Mouse (Mus musculus): ENCODE measurements around the gene Myo1e. TPM values are rescaled to one million over a fixed set of nuclear protein-coding genes. Genes with fewer than 3 reads are reported as not detected.

Myo1e gene
- polyA plus RNA-seq, 1 experiment from 2014 or later = 5.3 TPM

DNA sequence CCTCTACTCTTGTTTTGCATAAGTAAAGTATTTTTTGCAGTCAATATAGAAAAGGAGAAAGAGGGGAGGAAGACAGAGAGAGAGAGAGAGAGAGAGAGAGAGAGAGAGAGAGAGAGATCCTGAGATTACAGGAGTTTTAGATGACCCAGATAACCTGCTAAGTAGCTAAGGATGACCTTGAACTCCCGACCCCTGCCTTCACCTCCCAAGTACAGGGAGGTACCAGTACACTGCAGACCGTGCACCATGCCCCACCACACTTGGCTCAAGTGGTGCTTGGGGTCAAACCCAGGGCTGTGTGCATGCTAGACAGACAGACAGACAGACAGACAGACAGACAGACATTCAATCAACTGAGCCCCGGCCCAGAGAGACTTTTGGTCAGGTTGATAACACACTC lies 69.9 kb downstream of the Myo1e start:
- no peak for ATAC-seq (replicated peaks)
- H3K4me3 ChIP-seq = no peak overlapping the region
- 84% methylated on average over 3 of the region's 3 CpGs for WGBS

DNA sequence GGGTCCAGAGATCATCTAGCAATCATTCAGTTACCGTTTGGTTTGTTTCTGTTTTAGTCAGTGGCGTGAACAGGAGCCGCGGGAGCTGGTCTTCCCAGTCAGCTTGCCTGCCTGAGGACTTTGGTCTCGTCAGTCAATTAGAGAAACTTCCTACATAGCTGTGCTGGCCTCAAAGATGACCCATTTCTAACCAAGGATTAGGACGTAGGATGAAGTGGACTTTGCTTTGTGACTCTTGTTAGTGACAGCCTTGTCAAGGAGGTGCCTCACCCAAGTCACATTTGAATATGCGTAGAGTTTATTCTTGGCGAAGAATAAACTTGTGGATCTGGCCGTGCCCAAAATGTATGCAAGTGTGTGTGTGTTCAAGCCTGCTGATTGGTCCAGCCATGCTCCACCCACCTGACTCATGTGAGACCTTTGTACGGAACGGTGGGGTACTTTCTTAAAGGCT lies 70.4 kb downstream of the Myo1e start:
- no peak overlapping the region for H3K27ac ChIP-seq
- H3K27me3 ChIP-seq (replicated peaks) = no peaks in the 10 kb centered on the region
- no peak overlapping the region for H3K9ac ChIP-seq
- H3K36me3 ChIP-seq (replicated peaks) = no peaks in the 10 kb centered on the region
- no peaks in the 10 kb centered on the region for H3K9me3 ChIP-seq
- no peaks in the 10 kb centered on the region for H3K4me1 ChIP-seq
- 85% methylated on average over 11 of the region's 11 CpGs for WGBS
- no peak overlapping the region for H3K4me2 ChIP-seq
- no peak overlapping the region for H3K4me3 ChIP-seq
- no peak for ATAC-seq (replicated peaks)

More for the DNA sequence above, 69.9 kb downstream of the Myo1e start:
- Histone ChIP-seq H3K27ac (no peak overlapping the region), H3K9ac (no peak overlapping the region), H3K4me2 (no peak overlapping the region), H3K4me1 (no peaks in the 10 kb centered on the region), H3K9me3 (no peaks in the 10 kb centered on the region), H3K36me3 (replicated peaks) (no peaks in the 10 kb centered on the region), H3K27me3 (replicated peaks) (no peaks in the 10 kb centered on the region)

DNA sequence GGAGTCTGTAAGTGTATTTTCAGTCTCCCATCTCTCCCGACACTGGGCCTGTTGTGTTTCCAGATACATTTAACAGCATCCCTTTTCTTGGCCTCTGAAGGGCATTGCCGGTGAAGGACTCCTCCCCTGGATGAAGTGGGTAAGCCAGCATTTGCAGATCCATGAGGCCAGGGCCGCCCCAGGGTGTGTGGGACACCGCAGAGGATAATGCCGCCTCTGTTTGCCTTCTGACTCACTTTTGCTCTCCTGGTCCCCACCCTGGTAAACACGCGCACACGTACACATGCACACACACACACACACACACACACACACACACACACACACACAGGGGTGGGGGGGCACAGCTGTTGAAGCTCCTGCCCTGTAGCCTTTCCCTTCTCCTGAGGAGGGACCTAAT lies 74.3 kb downstream of the Myo1e start:
- no peak overlapping the region for H3K4me2 ChIP-seq
- no peak overlapping the region for H3K4me3 ChIP-seq
- H3K36me3 ChIP-seq (replicated peaks) = no peaks in the 10 kb centered on the region
- no peak overlapping the region for H3K27ac ChIP-seq
- WGBS = 93% methylated on average over 8 of the region's 8 CpGs
- no peaks in the 10 kb centered on the region for H3K9me3 ChIP-seq
- H3K9ac ChIP-seq = no peak overlapping the region
- no peak for ATAC-seq (replicated peaks)
- no peaks in the 10 kb centered on the region for H3K4me1 ChIP-seq
- no peaks in the 10 kb centered on the region for H3K27me3 ChIP-seq (replicated peaks)

DNA sequence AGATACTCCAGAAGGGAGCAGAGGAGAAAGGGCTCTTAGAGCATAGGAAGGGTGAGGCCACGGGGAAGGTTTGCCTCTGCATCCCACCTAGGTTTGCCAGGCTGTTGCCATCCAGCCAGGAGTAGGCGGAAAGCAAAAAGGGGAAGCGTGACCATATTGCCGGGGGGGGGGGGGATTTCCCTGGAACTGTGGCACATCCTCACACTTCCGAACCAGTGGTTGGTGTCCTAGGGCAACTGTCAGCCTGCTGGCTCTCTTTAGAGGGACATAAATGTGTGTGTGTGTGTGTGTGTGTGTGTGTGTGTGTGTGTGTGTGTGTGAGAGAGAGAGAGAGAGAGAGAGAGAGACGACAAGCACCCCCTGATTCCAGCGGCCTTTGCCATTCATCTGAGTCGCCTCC lies 75.0 kb downstream of the Myo1e start:
- Histone ChIP-seq H3K4me2 (no peak overlapping the region), H3K27me3 (replicated peaks) (no peaks in the 10 kb centered on the region), H3K36me3 (replicated peaks) (no peaks in the 10 kb centered on the region), H3K4me1 (no peaks in the 10 kb centered on the region), H3K9me3 (no peaks in the 10 kb centered on the region), H3K4me3 (no peak overlapping the region), H3K27ac (no peak overlapping the region), H3K9ac (no peak overlapping the region)
- ATAC-seq (replicated peaks) = no peak
- WGBS = 84% methylated on average over 8 of the region's 8 CpGs

DNA sequence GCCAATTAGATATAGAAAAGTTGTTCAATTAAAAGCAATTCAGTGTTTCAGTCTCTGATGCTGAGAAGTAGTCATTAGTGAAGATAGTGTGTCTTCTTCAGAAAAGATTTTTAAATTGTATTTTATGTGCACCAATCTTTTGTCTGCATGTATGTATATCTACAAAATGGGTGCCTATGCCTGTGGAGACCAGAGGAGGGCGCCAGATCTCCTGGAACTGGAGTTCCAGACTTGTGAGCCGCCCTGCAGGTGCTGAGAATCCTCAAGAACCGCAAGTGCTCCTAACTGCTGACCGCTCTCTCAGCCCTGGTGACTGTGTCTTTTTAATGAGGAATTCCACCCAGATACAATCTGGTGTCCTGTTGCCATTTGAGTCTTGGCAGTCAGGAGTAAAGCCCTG lies 76.0 kb downstream of the Myo1e start:
- Histone ChIP-seq H3K4me3 (no peak overlapping the region), H3K9ac (no peak overlapping the region), H3K9me3 (no peaks in the 10 kb centered on the region), H3K4me2 (no peak overlapping the region), H3K36me3 (replicated peaks) (no peaks in the 10 kb centered on the region), H3K27ac (no peak overlapping the region), H3K27me3 (replicated peaks) (no peaks in the 10 kb centered on the region), H3K4me1 (no peaks in the 10 kb centered on the region)
- ATAC-seq (replicated peaks) = no peak
- 86% methylated on average over 4 of the region's 4 CpGs for WGBS

DNA sequence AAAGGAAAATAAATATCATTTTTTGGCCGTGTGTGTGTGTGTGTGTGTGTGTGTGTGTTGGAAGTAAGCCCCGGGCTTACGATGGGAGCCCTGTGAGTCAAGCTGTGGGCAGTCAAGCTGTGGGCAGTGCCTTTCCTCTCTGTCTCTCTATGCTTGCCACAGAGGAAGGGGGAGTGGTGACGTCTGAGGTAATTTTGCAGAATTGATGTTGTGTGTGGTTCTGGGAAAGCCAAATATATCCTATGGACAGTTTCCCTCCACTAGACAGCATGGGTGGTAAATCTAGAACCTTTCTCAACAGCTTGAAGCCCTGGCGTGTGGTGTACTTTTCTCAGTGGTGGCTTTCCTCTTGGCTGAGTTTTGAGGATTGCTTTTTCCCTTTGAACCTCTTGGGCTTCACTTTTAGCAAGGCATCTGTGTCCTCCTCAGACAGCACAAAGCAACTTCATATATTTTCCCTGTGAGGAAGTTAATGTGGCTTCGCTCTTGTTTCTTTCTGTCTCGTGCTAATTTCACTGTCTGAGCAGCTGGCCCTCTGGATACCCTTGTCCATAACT lies 77.5 kb downstream of the Myo1e start:
- Histone ChIP-seq H3K4me1 (no peaks in the 10 kb centered on the region), H3K27me3 (replicated peaks) (no peaks in the 10 kb centered on the region), H3K9me3 (no peaks in the 10 kb centered on the region), H3K27ac (no peak overlapping the region), H3K36me3 (replicated peaks) (no peaks in the 10 kb centered on the region), H3K9ac (no peak overlapping the region), H3K4me2 (no peak overlapping the region), H3K4me3 (no peak overlapping the region)
- 78% methylated on average over 7 of the region's 7 CpGs for WGBS
- ATAC-seq (replicated peaks) = no peak

DNA sequence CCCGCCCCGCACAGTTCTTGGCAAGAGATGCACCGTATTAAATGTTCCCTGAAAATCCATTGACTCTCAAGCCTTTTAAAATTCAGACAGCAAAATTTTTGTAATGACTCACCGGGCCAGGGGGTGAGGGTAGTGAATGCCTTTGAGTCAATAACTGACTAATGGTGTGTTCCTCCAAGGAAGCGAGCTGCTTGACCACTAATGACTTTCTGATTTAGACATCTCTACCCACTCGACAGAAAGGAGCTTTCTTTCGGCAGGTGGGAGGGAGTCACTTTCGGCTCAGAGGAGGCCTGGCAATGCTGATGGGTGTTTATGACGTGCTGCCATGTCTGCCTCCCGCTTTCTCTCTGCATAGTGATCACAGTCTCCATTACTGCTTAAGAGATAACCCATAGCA lies 83.6 kb downstream of the Myo1e start:
- no peak for ATAC-seq (replicated peaks)
- no peak overlapping the region for H3K27ac ChIP-seq
- no peak overlapping the region for H3K4me2 ChIP-seq
- H3K4me3 ChIP-seq = no peak overlapping the region
- peaks cover 16% of the 10 kb centered on the region; the same call in 1 of the 2 replicates for H3K4me1 ChIP-seq
- H3K9ac ChIP-seq = no peak overlapping the region
- H3K9me3 ChIP-seq = no peaks in the 10 kb centered on the region
- WGBS = 54% methylated on average over 10 of the region's 10 CpGs
- H3K36me3 ChIP-seq (replicated peaks) = no peaks in the 10 kb centered on the region
- H3K27me3 ChIP-seq (replicated peaks) = no peaks in the 10 kb centered on the region

DNA sequence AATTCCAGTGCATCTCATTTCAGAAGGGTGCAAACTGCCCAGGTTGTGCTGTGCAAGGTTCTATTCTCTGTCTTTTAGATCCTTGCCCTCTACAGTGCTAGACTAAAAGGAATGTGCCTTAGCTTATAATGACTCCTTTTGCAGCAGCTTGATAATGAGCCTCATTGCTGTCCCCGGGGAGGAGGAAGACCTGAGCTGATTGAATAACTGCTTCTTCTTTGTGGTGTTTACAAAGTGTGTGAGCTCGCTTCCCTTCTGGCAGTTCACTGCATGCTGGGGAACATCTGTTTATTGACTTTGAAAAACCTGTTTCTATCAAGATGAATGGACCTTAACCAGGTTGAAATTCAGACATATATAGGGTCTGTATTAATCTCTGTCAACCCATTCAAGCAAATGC lies 89.8 kb downstream of the Myo1e start:
- Histone ChIP-seq H3K4me1 (peaks cover 18% of the 10 kb centered on the region; the same call in 1 of the 2 replicates), H3K27ac (no peak overlapping the region), H3K9me3 (no peaks in the 10 kb centered on the region), H3K36me3 (replicated peaks) (no peaks in the 10 kb centered on the region), H3K27me3 (replicated peaks) (no peaks in the 10 kb centered on the region), H3K4me3 (no peak overlapping the region), H3K9ac (no peak overlapping the region), H3K4me2 (no peak overlapping the region)
- 19% methylated on average over 2 of the region's 2 CpGs for WGBS
- ATAC-seq (replicated peaks) = no peak

DNA sequence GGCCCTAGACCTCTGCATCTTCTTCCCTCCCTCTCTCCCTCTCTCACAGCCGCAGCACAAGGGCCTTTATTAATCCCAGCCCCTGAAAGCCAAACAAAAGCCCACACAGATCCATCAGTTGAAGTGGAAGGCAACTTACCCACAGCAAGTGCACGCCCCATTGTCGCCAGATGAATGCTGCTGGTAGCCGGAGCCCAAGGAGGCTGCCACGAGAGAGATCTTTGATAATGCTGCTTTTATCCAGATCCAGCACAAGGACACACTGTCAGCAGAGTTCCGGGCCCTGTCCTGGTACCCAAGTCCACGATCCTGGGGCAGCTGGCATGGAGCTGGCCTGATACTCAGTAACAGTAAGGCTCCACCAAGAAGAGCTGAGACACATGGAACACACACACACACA lies 91.1 kb downstream of the Myo1e start:
- Histone ChIP-seq H3K9me3 (no peaks in the 10 kb centered on the region), H3K4me1 (peaks cover 13% of the 10 kb centered on the region; the same call in 1 of the 2 replicates), H3K36me3 (replicated peaks) (no peaks in the 10 kb centered on the region), H3K9ac (no peak overlapping the region), H3K27ac (no peak overlapping the region), H3K27me3 (replicated peaks) (no peaks in the 10 kb centered on the region), H3K4me3 (no peak overlapping the region), H3K4me2 (no peak overlapping the region)
- no peak for ATAC-seq (replicated peaks)
- WGBS = 12% methylated on average over 7 of the region's 7 CpGs

DNA sequence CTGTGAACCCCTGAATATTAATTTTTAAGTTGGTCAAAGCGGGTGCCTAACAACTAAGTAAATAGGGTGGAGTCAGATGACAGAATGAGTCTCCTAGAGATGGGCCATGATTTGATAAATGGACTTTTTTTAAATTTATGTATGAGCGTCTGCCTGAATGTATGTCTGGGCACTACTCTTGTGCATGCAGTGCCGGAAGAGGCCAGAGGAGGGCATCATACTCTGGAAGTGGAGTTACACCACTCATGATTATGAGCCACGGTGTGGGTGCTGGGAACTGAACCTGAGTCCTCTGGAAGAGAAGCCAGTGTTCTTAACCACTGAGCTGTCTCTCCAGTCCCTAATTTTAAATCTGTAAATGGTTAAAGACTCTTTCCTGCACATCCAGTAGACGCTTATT lies 93.6 kb downstream of the Myo1e start:
- H3K27me3 ChIP-seq (replicated peaks) = no peaks in the 10 kb centered on the region
- H3K4me3 ChIP-seq = no peak overlapping the region
- H3K4me2 ChIP-seq = no peak overlapping the region
- no peak overlapping the region for H3K9ac ChIP-seq
- H3K36me3 ChIP-seq (replicated peaks) = no peaks in the 10 kb centered on the region
- H3K27ac ChIP-seq = no peak overlapping the region
- no peaks in the 10 kb centered on the region for H3K9me3 ChIP-seq
- 95% methylated on average over 5 of the region's 5 CpGs for WGBS
- no peak for ATAC-seq (replicated peaks)
- H3K4me1 ChIP-seq = peaks cover 13% of the 10 kb centered on the region; the same call in 1 of the 2 replicates

DNA sequence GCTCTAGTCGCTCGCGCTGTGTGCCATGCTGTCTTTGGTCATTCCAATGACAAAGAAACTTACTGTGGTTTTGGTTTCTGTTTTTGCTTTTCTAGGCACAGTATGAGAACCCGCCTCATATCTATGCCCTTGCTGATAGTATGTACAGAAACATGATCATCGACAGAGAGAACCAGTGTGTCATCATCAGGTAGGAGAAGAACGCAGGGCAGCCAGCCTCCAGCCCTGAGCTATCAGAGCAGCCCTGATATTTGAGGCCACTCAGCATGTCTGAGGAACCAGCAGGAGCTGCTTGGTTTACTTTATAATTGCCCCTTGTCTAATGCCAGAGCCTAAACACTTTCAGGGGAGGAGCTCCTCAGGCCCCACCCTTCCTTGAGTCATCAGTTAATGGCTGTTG lies 94.4 kb downstream of the Myo1e start:
- 97% methylated on average over 6 of the region's 6 CpGs for WGBS
- ATAC-seq (replicated peaks) = no peak
- Histone ChIP-seq H3K4me3 (no peak overlapping the region), H3K9me3 (no peaks in the 10 kb centered on the region), H3K4me1 (peaks cover 13% of the 10 kb centered on the region; the same call in 1 of the 2 replicates), H3K4me2 (no peak overlapping the region), H3K9ac (no peak overlapping the region), H3K27me3 (replicated peaks) (no peaks in the 10 kb centered on the region), H3K27ac (no peak overlapping the region), H3K36me3 (replicated peaks) (no peaks in the 10 kb centered on the region)

DNA sequence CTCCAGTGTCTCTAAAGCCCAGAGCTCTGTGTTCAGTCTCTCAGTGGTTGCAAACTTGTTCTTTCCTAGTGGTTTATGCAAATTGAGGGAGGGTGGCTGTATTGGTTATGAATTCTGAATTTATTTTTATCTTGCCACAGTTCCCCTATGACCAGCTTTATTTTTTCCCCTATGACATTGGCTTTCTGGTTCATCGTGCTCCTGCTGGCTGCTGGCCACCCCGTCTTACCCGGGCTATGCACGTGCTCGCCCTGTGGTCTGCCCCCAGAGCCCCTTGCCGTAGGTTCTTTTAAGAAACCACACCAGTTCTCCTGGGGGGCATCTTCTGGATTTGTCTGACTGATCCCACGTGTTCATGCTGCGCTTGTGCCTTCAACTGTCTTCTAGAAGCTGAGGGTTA lies 97.8 kb downstream of the Myo1e start:
- Histone ChIP-seq H3K9me3 (no peaks in the 10 kb centered on the region), H3K4me2 (no peak overlapping the region), H3K4me3 (no peak overlapping the region), H3K9ac (no peak overlapping the region), H3K4me1 (no peaks in the 10 kb centered on the region), H3K27ac (no peak overlapping the region), H3K36me3 (replicated peaks) (no peaks in the 10 kb centered on the region), H3K27me3 (replicated peaks) (no peaks in the 10 kb centered on the region)
- ATAC-seq (replicated peaks) = no peak
- 96% methylated on average over 8 of the region's 8 CpGs for WGBS

DNA sequence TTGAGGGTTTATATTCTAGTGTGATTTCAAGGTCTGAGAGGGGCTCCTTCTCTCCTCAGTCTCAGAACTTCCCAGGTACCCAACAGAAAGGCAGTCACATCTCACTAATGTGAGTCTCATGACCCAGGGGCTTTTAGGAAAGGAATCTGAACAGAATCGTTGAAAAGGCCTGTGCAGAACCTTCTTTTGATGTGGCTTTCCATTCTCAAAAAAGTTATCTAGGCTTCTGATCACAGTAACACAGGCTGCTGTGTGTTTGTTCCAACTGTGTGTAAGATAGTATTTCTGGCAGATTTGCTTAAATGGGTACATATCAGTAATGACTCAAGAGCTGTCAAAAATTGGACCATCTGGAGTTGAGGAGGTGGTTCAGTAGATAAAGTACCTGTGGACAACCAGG lies 102.9 kb downstream of the Myo1e start:
- ATAC-seq (replicated peaks) = no peak
- Histone ChIP-seq H3K4me3 (no peak overlapping the region), H3K36me3 (replicated peaks) (no peaks in the 10 kb centered on the region), H3K27ac (no peak overlapping the region), H3K4me2 (no peak overlapping the region), H3K9ac (no peak overlapping the region), H3K27me3 (replicated peaks) (no peaks in the 10 kb centered on the region), H3K9me3 (no peaks in the 10 kb centered on the region), H3K4me1 (no peaks in the 10 kb centered on the region)
- WGBS = 71% methylated on average over 1 of the region's 1 CpGs

All from midbrain, embryonic 15.5 days (tissue).